Mouse (Mus musculus): Measurements from ENCODE around the gene Tmem145. TPM values are rescaled to one million over a fixed set of nuclear protein-coding genes. Genes with fewer than 3 reads are reported as not detected.

Gene Tmem145
- polyA plus RNA-seq, 1 experiment: not detected

DNA sequence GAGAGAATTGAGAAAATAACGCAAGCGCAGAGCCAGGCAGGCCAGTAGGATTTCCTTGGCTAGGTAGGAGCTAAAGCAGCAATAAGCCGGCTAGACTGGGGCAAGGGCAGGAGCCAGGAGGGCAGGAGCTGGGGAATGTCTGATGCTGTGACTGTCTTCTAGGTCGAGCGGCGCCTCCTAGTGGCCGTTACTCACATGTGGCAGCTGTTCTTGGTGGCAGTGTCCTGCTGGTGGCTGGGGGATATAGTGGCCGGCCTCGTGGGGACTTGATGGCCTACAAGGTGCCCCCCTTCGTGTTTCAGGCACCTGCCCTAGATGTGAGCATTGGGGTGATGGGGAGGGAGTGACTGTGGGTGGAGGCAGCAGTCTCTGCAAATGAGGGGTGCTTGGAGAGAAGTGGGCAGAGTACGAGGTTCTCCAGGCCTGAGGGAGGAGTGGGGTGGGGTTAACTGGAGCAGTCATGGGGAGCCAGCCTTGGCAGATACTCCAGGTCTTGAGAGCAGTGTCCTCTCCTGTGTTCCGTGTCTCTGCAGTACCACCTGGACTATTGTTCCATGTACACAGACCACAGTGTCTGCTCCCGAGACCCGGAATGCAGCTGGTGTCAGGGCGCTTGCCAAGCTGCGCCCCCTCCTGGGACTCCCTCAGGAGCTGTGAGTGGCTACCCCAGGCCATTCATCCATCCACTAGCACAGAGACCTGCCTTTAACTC is 27.8 kb downstream of the Tmem145 start:
- H3K27ac ChIP-seq (ENCODE audit: insufficient read depth, low read length): no peak overlapping the region
- H3K27me3 ChIP-seq (ENCODE audit: control insufficient read depth, insufficient read depth, low read length): no peaks in the 10 kb centered on the region
- no peak overlapping the region for H3K4me3 ChIP-seq (ENCODE audit: extremely low read depth, insufficient read depth, insufficient read length)
- H3K36me3 ChIP-seq (ENCODE audit: control insufficient read depth, insufficient read depth, low read length): no peaks in the 10 kb centered on the region
- no peaks in the 10 kb centered on the region for H3K4me1 ChIP-seq (ENCODE audit: control insufficient read depth, insufficient read depth, insufficient read length)
- peak; percentile 42 to 70 for DNase-seq (ENCODE audit: low read depth in 1 of 2, low spot score in 2 of 2)
- TF ChIP-seq POLR2A (IDR thresholded peaks at IDR 0.05; ENCODE audit: low read depth, low read length) (no peak), CTCF (IDR thresholded peaks at IDR 0.05; ENCODE audit: extremely low read depth, insufficient read depth, insufficient read length, insufficient replicate concordance) (peak; percentile 92)
- WGBS: 48% methylated on average over 16 of the region's 16 CpGs

DNA sequence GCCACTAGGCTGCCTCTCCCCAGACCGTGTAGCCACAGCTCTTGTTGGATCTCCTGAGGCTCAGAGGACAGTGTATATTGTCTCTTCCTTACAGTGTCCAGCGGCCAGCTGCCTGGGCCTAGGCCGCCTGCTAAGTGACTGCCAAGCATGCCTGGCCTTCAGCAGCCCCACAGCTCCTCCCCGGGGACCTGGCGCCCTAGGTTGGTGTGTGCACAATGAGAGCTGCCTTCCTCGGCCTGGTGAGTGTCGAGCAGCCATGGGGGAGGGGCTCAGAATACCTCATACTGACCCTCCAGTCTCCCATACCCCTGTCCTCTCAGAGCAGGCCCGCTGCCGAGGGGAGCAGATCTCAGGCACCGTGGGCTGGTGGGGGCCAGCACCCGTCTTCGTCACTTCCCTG is 28.6 kb downstream of the Tmem145 start:
- no peak for DNase-seq (ENCODE audit: low read depth in 1 of 2, low spot score in 2 of 2)
- no peak for TF ChIP-seq POLR2A (IDR thresholded peaks at IDR 0.05; ENCODE audit: low read depth, low read length)
- TF ChIP-seq CTCF (IDR thresholded peaks at IDR 0.05; ENCODE audit: extremely low read depth, insufficient read depth, insufficient read length, insufficient replicate concordance): no peak
- WGBS: 82% methylated on average over 12 of the region's 12 CpGs
- Histone ChIP-seq H3K27me3 (ENCODE audit: control insufficient read depth, insufficient read depth, low read length) (no peaks in the 10 kb centered on the region), H3K4me1 (ENCODE audit: control insufficient read depth, insufficient read depth, insufficient read length) (no peaks in the 10 kb centered on the region), H3K27ac (ENCODE audit: insufficient read depth, low read length) (no peak overlapping the region), H3K36me3 (ENCODE audit: control insufficient read depth, insufficient read depth, low read length) (no peaks in the 10 kb centered on the region), H3K4me3 (ENCODE audit: extremely low read depth, insufficient read depth, insufficient read length) (no peak overlapping the region)

DNA sequence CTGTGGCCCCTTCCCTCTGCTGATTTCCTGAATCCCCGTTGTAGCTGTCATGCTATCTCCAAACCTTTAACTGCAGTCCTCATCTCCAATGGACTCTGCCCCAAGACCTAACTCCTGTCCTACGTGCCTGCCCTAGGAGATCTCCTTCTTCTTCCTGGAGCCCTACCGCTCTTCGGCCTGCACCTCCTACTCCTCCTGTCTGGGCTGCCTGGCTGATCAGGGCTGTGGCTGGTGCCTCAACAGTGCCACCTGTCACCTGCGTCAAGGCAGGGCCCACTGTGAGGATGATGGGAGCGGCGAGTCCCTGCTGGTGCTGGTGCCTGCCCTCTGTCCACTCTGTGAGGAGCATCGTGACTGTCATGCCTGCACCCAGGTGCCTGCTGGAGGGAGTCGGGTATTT is 33.4 kb downstream of the Tmem145 start:
- Histone ChIP-seq H3K4me3 (ENCODE audit: extremely low read depth, insufficient read depth, insufficient read length) (no peak overlapping the region), H3K4me1 (ENCODE audit: control insufficient read depth, insufficient read depth, insufficient read length) (no peaks in the 10 kb centered on the region), H3K27ac (ENCODE audit: insufficient read depth, low read length) (no peak overlapping the region), H3K36me3 (ENCODE audit: control insufficient read depth, insufficient read depth, low read length) (no peaks in the 10 kb centered on the region), H3K27me3 (ENCODE audit: control insufficient read depth, insufficient read depth, low read length) (no peaks in the 10 kb centered on the region)
- WGBS: 90% methylated on average over 9 of the region's 9 CpGs
- DNase-seq (ENCODE audit: low read depth in 1 of 2, low spot score in 2 of 2): no peak
- no peak for TF ChIP-seq CTCF (IDR thresholded peaks at IDR 0.05; ENCODE audit: extremely low read depth, insufficient read depth, insufficient read length, insufficient replicate concordance)
- no peak for TF ChIP-seq POLR2A (IDR thresholded peaks at IDR 0.05; ENCODE audit: low read depth, low read length)

DNA sequence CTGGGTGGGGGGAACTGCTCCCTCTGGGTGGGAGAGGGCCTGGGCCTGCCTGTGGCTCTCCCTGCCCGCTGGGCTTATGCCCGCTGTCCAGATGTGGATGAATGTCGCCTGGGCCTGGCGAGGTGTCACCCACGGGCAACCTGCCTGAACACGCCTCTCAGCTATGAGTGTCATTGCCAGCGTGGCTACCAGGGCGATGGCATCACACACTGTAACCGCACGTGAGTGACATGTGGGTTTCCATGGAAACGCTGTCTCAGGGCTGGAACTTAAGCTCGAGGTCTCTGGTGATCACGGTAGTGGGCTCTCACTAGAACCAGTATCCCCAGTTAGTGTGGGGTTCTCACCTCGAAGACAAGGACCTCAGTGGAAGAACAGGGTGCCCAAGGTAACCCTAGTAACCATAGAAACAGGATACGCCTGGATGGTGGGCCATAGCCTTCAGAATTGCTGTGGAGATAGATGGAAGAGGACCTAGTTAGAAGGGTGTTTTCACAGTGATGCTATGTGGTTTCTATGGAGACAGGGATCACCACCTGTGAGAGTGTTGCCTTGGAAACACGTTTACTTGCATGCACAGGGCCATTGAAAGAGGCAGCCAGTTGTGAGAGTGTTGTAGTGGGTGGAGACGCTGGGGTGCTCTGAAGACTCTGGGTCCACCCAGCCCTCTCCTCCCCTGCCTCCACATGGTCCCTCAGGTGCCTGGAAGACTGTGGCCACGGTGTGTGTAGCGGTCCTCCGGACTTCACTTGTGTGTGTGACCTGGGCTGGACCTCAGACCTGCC is 35.3 kb downstream of the Tmem145 start:
- H3K4me1 ChIP-seq (ENCODE audit: control insufficient read depth, insufficient read depth, insufficient read length): no peaks in the 10 kb centered on the region
- no peak for DNase-seq (ENCODE audit: low read depth in 1 of 2, low spot score in 2 of 2)
- no peaks in the 10 kb centered on the region for H3K36me3 ChIP-seq (ENCODE audit: control insufficient read depth, insufficient read depth, low read length)
- H3K27me3 ChIP-seq (ENCODE audit: control insufficient read depth, insufficient read depth, low read length): no peaks in the 10 kb centered on the region
- 84% methylated on average over 20 of the region's 20 CpGs for WGBS
- TF ChIP-seq POLR2A (IDR thresholded peaks at IDR 0.05; ENCODE audit: low read depth, low read length): no peak
- no peak for TF ChIP-seq CTCF (IDR thresholded peaks at IDR 0.05; ENCODE audit: extremely low read depth, insufficient read depth, insufficient read length, insufficient replicate concordance)
- H3K4me3 ChIP-seq (ENCODE audit: extremely low read depth, insufficient read depth, insufficient read length): no peak overlapping the region
- H3K27ac ChIP-seq (ENCODE audit: insufficient read depth, low read length): no peak overlapping the region

DNA sequence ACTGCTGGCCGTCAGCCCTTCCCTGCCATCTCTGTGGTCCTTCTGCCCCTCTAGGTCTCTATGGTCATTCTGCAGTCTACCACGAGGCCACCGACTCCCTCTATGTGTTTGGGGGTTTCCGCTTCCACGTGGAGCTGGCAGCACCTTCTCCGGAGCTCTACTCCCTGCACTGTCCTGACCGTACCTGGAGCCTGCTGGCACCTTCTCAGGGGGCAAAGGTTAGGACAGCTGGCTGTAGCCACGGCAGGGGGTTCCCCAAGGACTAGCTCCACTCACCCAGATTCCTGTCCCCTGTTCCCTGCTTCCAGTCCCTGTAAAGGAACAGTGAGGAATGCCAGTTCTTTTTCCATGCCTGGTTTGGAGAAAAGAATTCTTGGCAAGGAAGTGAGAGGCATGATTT is 43.0 kb downstream of the Tmem145 start:
- TF ChIP-seq POLR2A (IDR thresholded peaks at IDR 0.05; ENCODE audit: low read depth, low read length) (no peak), CTCF (IDR thresholded peaks at IDR 0.05; ENCODE audit: extremely low read depth, insufficient read depth, insufficient read length, insufficient replicate concordance) (no peak)
- WGBS: 88% methylated on average over 8 of the region's 8 CpGs

DNA sequence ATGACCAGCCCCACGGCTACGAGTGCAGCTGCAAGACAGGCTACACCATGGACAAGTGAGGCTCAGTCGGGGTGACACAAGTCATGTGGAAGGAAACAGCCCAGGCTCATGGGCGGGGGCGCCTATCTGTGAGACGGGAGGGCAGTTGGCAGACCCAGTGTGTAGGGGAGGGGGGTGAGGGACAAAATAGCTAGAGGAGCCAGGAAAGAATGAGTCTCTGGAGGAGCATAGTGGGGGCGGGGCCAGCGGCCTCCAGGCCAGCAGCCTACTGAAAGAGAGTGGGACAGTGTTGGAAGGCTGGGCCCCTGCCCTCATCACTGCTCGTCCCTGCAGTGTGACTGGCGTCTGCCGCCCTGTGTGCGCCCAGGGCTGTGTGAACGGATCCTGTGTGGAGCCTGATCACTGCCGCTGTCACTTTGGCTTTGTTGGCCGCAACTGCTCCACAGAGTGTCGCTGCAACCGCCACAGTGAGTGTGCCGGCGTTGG is 52.9 kb downstream of the Tmem145 start:
- TF ChIP-seq CTCF (IDR thresholded peaks at IDR 0.05; ENCODE audit: extremely low read depth, insufficient read depth, insufficient read length, insufficient replicate concordance) (no peak), POLR2A (IDR thresholded peaks at IDR 0.05; ENCODE audit: low read depth, low read length) (no peak)
- H3K4me1 ChIP-seq (ENCODE audit: control insufficient read depth, insufficient read depth, insufficient read length): no peaks in the 10 kb centered on the region
- no peaks in the 10 kb centered on the region for H3K27me3 ChIP-seq (ENCODE audit: control insufficient read depth, insufficient read depth, low read length)
- WGBS: 88% methylated on average over 19 of the region's 19 CpGs
- no peaks in the 10 kb centered on the region for H3K36me3 ChIP-seq (ENCODE audit: control insufficient read depth, insufficient read depth, low read length)
- H3K27ac ChIP-seq (ENCODE audit: insufficient read depth, low read length): no peak overlapping the region
- no peak for DNase-seq (ENCODE audit: low read depth in 1 of 2, low spot score in 2 of 2)
- no peak overlapping the region for H3K4me3 ChIP-seq (ENCODE audit: extremely low read depth, insufficient read depth, insufficient read length)

More for the DNA sequence above, 43.0 kb downstream of the Tmem145 start:
- H3K27me3 ChIP-seq (ENCODE audit: control insufficient read depth, insufficient read depth, low read length): no peaks in the 10 kb centered on the region
- no peaks in the 10 kb centered on the region for H3K36me3 ChIP-seq (ENCODE audit: control insufficient read depth, insufficient read depth, low read length)
- H3K4me1 ChIP-seq (ENCODE audit: control insufficient read depth, insufficient read depth, insufficient read length): no peaks in the 10 kb centered on the region
- DNase-seq (ENCODE audit: low read depth in 1 of 2, low spot score in 2 of 2): no peak
- no peak overlapping the region for H3K27ac ChIP-seq (ENCODE audit: insufficient read depth, low read length)
- H3K4me3 ChIP-seq (ENCODE audit: extremely low read depth, insufficient read depth, insufficient read length): no peak overlapping the region

All from spleen, adult 2 months (tissue).